Comparison of ENCODE assay signal across 17 mouse cellular contexts in genomic region chr3:105891141-105891540, GRCm38 (mm10). TPM values are rescaled to one million over a fixed set of nuclear protein-coding genes. Genes with fewer than 3 reads are reported as not detected.
DNase-seq lines count a peak whose midpoint lies in the region; ATAC-seq and TF ChIP-seq lines count a peak whose summit lies in the region.
"Had no signal": no experiment of that assay in that cellular context is flagged by ENCODE, and none has a peak within 500 bp of the region (broad histone marks: within the 10 kb centered on the region; RNA-seq: fewer than 3 reads in every experiment).

No protein-coding gene starts in this region.

- H3K36me3 ChIP-seq in heart, embryonic 16.5 days (ENCODE audit: control insufficient read depth, insufficient read depth), result no peaks in the 10 kb centered on the region
- H3K36me3 ChIP-seq in spleen, adult 2 months (ENCODE audit: control insufficient read depth, insufficient read depth, low read length), result no peaks in the 10 kb centered on the region
- no peaks in the 10 kb centered on the region for H3K36me3 ChIP-seq in small intestine, adult 2 months (ENCODE audit: control insufficient read depth, insufficient read depth, low read length)
- H3K36me3 ChIP-seq: forebrain, embryonic 15.5 days; midbrain, embryonic 12.5 days had no signal

- WGBS in heart, embryonic 16.5 days, result 59% methylated on average over 3 of the region's 3 CpGs
- WGBS in spleen, adult 2 months, result 56% methylated on average over 3 of the region's 3 CpGs
- 59% methylated on average over 3 of the region's 3 CpGs for WGBS in bone marrow, adult 2 months
- 75% methylated on average over 3 of the region's 3 CpGs for WGBS in small intestine, adult 2 months

- H3K9ac ChIP-seq in heart, embryonic 16.5 days (ENCODE audit: low read length), result no peak overlapping the region
- H3K9ac ChIP-seq: forebrain, embryonic 15.5 days; lung, embryonic 14.5 days; midbrain, embryonic 12.5 days had no signal

- no peaks in the 10 kb centered on the region for H3K27me3 ChIP-seq in heart, embryonic 16.5 days (ENCODE audit: control insufficient read depth, insufficient read depth, low read length)
- H3K27me3 ChIP-seq in spleen, adult 2 months (ENCODE audit: control insufficient read depth, insufficient read depth, low read length), result no peaks in the 10 kb centered on the region
- H3K27me3 ChIP-seq in small intestine, adult 2 months (ENCODE audit: control insufficient read depth, insufficient read depth, low read length), result no peaks in the 10 kb centered on the region
- H3K27me3 ChIP-seq: forebrain, embryonic 15.5 days; midbrain, embryonic 12.5 days had no signal

- DNase-seq in heart, postnatal 4 days, result no peak
- DNase-seq in spleen, adult 2 months (ENCODE audit: low read depth in 1 of 2, low spot score in 2 of 2), result no peak
- DNase-seq in spleen, adult 18-20 months, result no peak
- DNase-seq in lung, postnatal 14 days, result no peak
- DNase-seq in right cerebral cortex, adult 2 months (ENCODE audit: low spot score in 2 of 2), result no peak
- DNase-seq: cerebellum, adult 11 months; left cerebral cortex, postnatal 4 days had no signal

- TF ChIP-seq POLR2A in spleen, adult 2 months (IDR thresholded peaks at IDR 0.05; ENCODE audit: low read depth, low read length), result no peak
- TF ChIP-seq POLR2A in bone marrow, adult 2 months (IDR thresholded peaks at IDR 0.05; ENCODE audit: borderline replicate concordance, control insufficient read depth, low read depth, low read length), result no peak
- no peak for TF ChIP-seq POLR2A in small intestine, adult 2 months (IDR thresholded peaks at IDR 0.05; ENCODE audit: low read depth, low read length)

- peak overlapping the region; percentile 50 for H3K27ac ChIP-seq in heart, embryonic 16.5 days (ENCODE audit: low read length)
- peak overlapping the region; percentile 95 for H3K27ac ChIP-seq in spleen, adult 2 months (ENCODE audit: insufficient read depth, low read length)
- peak overlapping the region; percentile 57; the same call in 1 of the 2 replicates for H3K27ac ChIP-seq in bone marrow, adult 2 months (ENCODE audit: control insufficient read depth, insufficient read depth, low read depth, low read length, poor library complexity)
- H3K27ac ChIP-seq in small intestine, adult 2 months (ENCODE audit: insufficient read depth, low read depth, low read length), result peak overlapping the region; percentile 64
- H3K27ac ChIP-seq: forebrain, embryonic 15.5 days; midbrain, embryonic 12.5 days had no signal

- no peak overlapping the region for H3K4me2 ChIP-seq in heart, embryonic 16.5 days (ENCODE audit: low read depth, low read length)
- H3K4me2 ChIP-seq: forebrain, embryonic 15.5 days; lung, embryonic 14.5 days; midbrain, embryonic 12.5 days had no signal

- H3K4me1 ChIP-seq in heart, embryonic 16.5 days (ENCODE audit: control insufficient read depth, insufficient read depth, low read length), result peaks cover 42% of the 10 kb centered on the region
- peaks cover 23% of the 10 kb centered on the region; the same call in 1 of the 2 replicates for H3K4me1 ChIP-seq in spleen, adult 2 months (ENCODE audit: control insufficient read depth, insufficient read depth, insufficient read length)
- H3K4me1 ChIP-seq in bone marrow, adult 2 months (ENCODE audit: control insufficient read depth, insufficient read depth, low read length), result peaks cover 8% of the 10 kb centered on the region
- H3K4me1 ChIP-seq in small intestine, adult 2 months (ENCODE audit: control insufficient read depth, insufficient read depth, insufficient read length, low read length), result peaks cover 30% of the 10 kb centered on the region
- H3K4me1 ChIP-seq: forebrain, embryonic 15.5 days; midbrain, embryonic 12.5 days had no signal

- no peak overlapping the region for H3K4me3 ChIP-seq in heart, embryonic 16.5 days (ENCODE audit: low read length)
- H3K4me3 ChIP-seq in spleen, adult 2 months (ENCODE audit: extremely low read depth, insufficient read depth, insufficient read length), result no peak overlapping the region
- no peak overlapping the region for H3K4me3 ChIP-seq in bone marrow, adult 2 months (replicated peaks; ENCODE audit: control insufficient read depth, low read depth, low read length)
- H3K4me3 ChIP-seq in small intestine, adult 2 months (ENCODE audit: low read depth, low read length), result no peak overlapping the region
- H3K4me3 ChIP-seq: forebrain, embryonic 15.5 days; midbrain, embryonic 12.5 days had no signal

- no peak for ATAC-seq in heart, embryonic 16.5 days (replicated peaks; ENCODE audit: extremely low read depth, insufficient read depth, low FRiP score)
- ATAC-seq: forebrain, embryonic 15.5 days had no signal

- no peak for TF ChIP-seq CTCF in spleen, adult 2 months (IDR thresholded peaks at IDR 0.05; ENCODE audit: extremely low read depth, insufficient read depth, insufficient read length, insufficient replicate concordance)
- no peak for TF ChIP-seq CTCF in bone marrow, adult 2 months (IDR thresholded peaks at IDR 0.05; ENCODE audit: control insufficient read depth, insufficient read depth, low read length)
- TF ChIP-seq CTCF in small intestine, adult 2 months (IDR thresholded peaks at IDR 0.05; ENCODE audit: extremely low read depth, insufficient read length, insufficient replicate concordance, low read depth, low read length), result no peak

- H3K9me3 ChIP-seq in heart, embryonic 16.5 days (replicated peaks; ENCODE audit: control insufficient read depth, low read length), result no peaks in the 10 kb centered on the region
- H3K9me3 ChIP-seq: forebrain, embryonic 15.5 days; midbrain, embryonic 12.5 days had no signal

RNA-seq across cellular contexts. Expression of gene Tmigd3, which starts 20.4 kb away (rescaled TPM):
- polyA plus RNA-seq in heart, embryonic 16.5 days (2015; fragmentation: Nextera tagmentation; extraction: Ambion mirVana), result 0.32 TPM in 1 of 2 replicates, not detected in the other
- under 1 TPM; 0.34 to 0.52 TPM for total RNA-seq in heart, postnatal 4 days (2021)
- polyA plus RNA-seq in spleen, adult 2 months (2012; rRNA removed), result 0.85 and 1.1 TPM in 2 replicates
- not detected in 2 replicates for polyA plus RNA-seq in bone marrow, adult 2 months (2011; ENCODE audit: insufficient read depth, insufficient read length, low replicate concordance, missing spikeins)
- polyA plus RNA-seq in small intestine, adult 2 months (2012; rRNA removed), result 0.94 and 1.1 TPM in 2 replicates
- total RNA-seq: adrenal gland, postnatal 14 days; common myeloid progenitor, adult 5-6 weeks; hematopoietic stem cell, adult 5-6 weeks; left cerebral cortex, postnatal 4 days had no signal
- polyA plus RNA-seq: CD4-positive, CD25-positive, alpha-beta regulatory T cell, adult 4 months; midbrain, embryonic 12.5 days had no signal

RNA-seq across cellular contexts. Expression of gene Adora3, which starts 20.5 kb away (rescaled TPM):
- polyA plus RNA-seq in heart, embryonic 16.5 days (2015; fragmentation: Nextera tagmentation; extraction: Ambion mirVana), result 0.20 and 0.22 TPM in 2 replicates
- total RNA-seq in heart, postnatal 4 days (2021), result not detected
- 0.32 and 0.63 TPM in 2 replicates for polyA plus RNA-seq in spleen, adult 2 months (2012; rRNA removed)
- 1.7 and 3.4 TPM in 2 replicates for polyA plus RNA-seq in bone marrow, adult 2 months (2011; ENCODE audit: insufficient read depth, insufficient read length, low replicate concordance, missing spikeins)
- 0.39 and 0.41 TPM in 2 replicates for polyA plus RNA-seq in small intestine, adult 2 months (2012; rRNA removed)
- total RNA-seq: hematopoietic stem cell, adult 5-6 weeks had no signal
- polyA plus RNA-seq: CD4-positive, CD25-positive, alpha-beta regulatory T cell, adult 4 months; midbrain, embryonic 12.5 days had no signal

RNA-seq across cellular contexts. Expression of gene I830077J02Rik, which starts 41.3 kb away (rescaled TPM):
- 0.90 and 1.6 TPM in 2 replicates for polyA plus RNA-seq in heart, embryonic 16.5 days (2015; fragmentation: Nextera tagmentation; extraction: Ambion mirVana)
- 1 to 10 TPM in 1 of 2 experiments, under 1 TPM in 1; 0.69 to 1.4 TPM for total RNA-seq in heart, postnatal 4 days (2021)
- 17.9 and 18.8 TPM in 2 replicates for polyA plus RNA-seq in spleen, adult 2 months (2012; rRNA removed)
- polyA plus RNA-seq in bone marrow, adult 2 months (2011; ENCODE audit: insufficient read depth, insufficient read length, low replicate concordance, missing spikeins), result 27.2 and 72.9 TPM in 2 replicates
- polyA plus RNA-seq in small intestine, adult 2 months (2012; rRNA removed), result 0.81 and 1.8 TPM in 2 replicates
